Mouse (Mus musculus) lung, postnatal 25 days (tissue): Measurements from ENCODE around the gene Flot1.

Experiments
- DNase-seq: peaks from one replicate; pipeline ENCODE4 v3.0.0; 2022; ENCODE audit warnings: low spot score

The Flot1 gene

GRCm38 (mm10) chr17:35822964-35823937 lies at the start of gene Flot1:
Flot1 (plus strand) TSS chr17:35823230.
- DNase-seq: peak; percentile 93

GRCm38 (mm10) chr17:35776811-35777609 lies 46.0 kb upstream of the Flot1 start:
- DNase-seq: peak; percentile 87

- DNase-seq: no peak
Observed at GRCm38 (mm10) chr17:35778965-35779364, 44.1 kb upstream of the Flot1 start.

- peak; percentile 78 for DNase-seq
Observed at GRCm38 (mm10) chr17:35779466-35780205, 43.4 kb upstream of the Flot1 start.

GRCm38 (mm10) chr17:35780362-35780761 lies 42.7 kb upstream of the Flot1 start:
- no peak for DNase-seq

- no peak for DNase-seq
Observed at GRCm38 (mm10) chr17:35782398-35782797, 40.6 kb upstream of the Flot1 start.

GRCm38 (mm10) chr17:35782924-35783323 lies 40.1 kb upstream of the Flot1 start:
- no peak for DNase-seq

GRCm38 (mm10) chr17:35783944-35784343 lies 39.1 kb upstream of the Flot1 start:
- DNase-seq: peak; percentile 57

- no peak for DNase-seq
Observed at GRCm38 (mm10) chr17:35785140-35785539, 37.9 kb upstream of the Flot1 start.

GRCm38 (mm10) chr17:35787493-35787892 lies 35.5 kb upstream of the Flot1 start:
- no peak for DNase-seq

- DNase-seq: no peak
Observed at GRCm38 (mm10) chr17:35788025-35788424, 35.0 kb upstream of the Flot1 start.

GRCm38 (mm10) chr17:35790933-35791332 lies 32.1 kb upstream of the Flot1 start:
- DNase-seq: no peak

GRCm38 (mm10) chr17:35792837-35793236 lies 30.2 kb upstream of the Flot1 start:
- DNase-seq: no peak

- DNase-seq: no peak
Observed at GRCm38 (mm10) chr17:35795099-35795498, 27.9 kb upstream of the Flot1 start.

GRCm38 (mm10) chr17:35795656-35796055 lies 27.4 kb upstream of the Flot1 start:
- no peak for DNase-seq

GRCm38 (mm10) chr17:35796835-35797234 lies 26.2 kb upstream of the Flot1 start:
- no peak for DNase-seq

GRCm38 (mm10) chr17:35800905-35801304 lies 22.1 kb upstream of the Flot1 start:
- DNase-seq: no peak

GRCm38 (mm10) chr17:35803020-35803419 lies 20.0 kb upstream of the Flot1 start:
- DNase-seq: peak; percentile 80

- peak; percentile 61 for DNase-seq
Observed at GRCm38 (mm10) chr17:35803858-35804399, 19.1 kb upstream of the Flot1 start.

GRCm38 (mm10) chr17:35808073-35808472 lies 15.0 kb upstream of the Flot1 start:
- DNase-seq: peak; percentile 93

- no peak for DNase-seq
Observed at GRCm38 (mm10) chr17:35809395-35809794, 13.6 kb upstream of the Flot1 start.
